Mouse (Mus musculus): ENCODE results near the gene U2af2. TPM values are rescaled to one million over a fixed set of nuclear protein-coding genes. Genes with fewer than 3 reads are reported as not detected.

Gene U2af2
- polyA plus RNA-seq, 1 experiment = 184 TPM

- Histone ChIP-seq H3K27ac (ENCODE audit: insufficient read depth, low read length) (peak overlapping the region; percentile 81; the same call in 1 of the 2 replicates), H3K4me3 (ENCODE audit: insufficient read depth, low read length) (peak overlapping the region; percentile 52), H3K4me1 (ENCODE audit: control insufficient read depth, insufficient read depth, low read length) (peaks cover 8% of the 10 kb centered on the region)
- TF ChIP-seq CTCF (IDR thresholded peaks at IDR 0.05; ENCODE audit: extremely low read depth, insufficient read depth, low read length) (no peak), POLR2A (IDR thresholded peaks at IDR 0.05; ENCODE audit: extremely low read depth, insufficient read depth, low read length) (no peak)
Observed at GRCm38 (mm10) chr7:5052438-5052837, 9.5 kb upstream of the U2af2 start.

- peak overlapping the region; percentile 52 for H3K4me3 ChIP-seq (ENCODE audit: insufficient read depth, low read length)
- H3K27ac ChIP-seq (ENCODE audit: insufficient read depth, low read length) = no peak overlapping the region
- peaks cover 8% of the 10 kb centered on the region for H3K4me1 ChIP-seq (ENCODE audit: control insufficient read depth, insufficient read depth, low read length)
- TF ChIP-seq POLR2A (IDR thresholded peaks at IDR 0.05; ENCODE audit: extremely low read depth, insufficient read depth, low read length) (no peak), CTCF (IDR thresholded peaks at IDR 0.05; ENCODE audit: extremely low read depth, insufficient read depth, low read length) (no peak)
Observed at GRCm38 (mm10) chr7:5052931-5053343, 9.0 kb upstream of the U2af2 start.

- Histone ChIP-seq H3K27ac (ENCODE audit: insufficient read depth, low read length) (no peak overlapping the region), H3K4me3 (ENCODE audit: insufficient read depth, low read length) (peak overlapping the region; percentile 52), H3K4me1 (ENCODE audit: control insufficient read depth, insufficient read depth, low read length) (peaks cover 8% of the 10 kb centered on the region)
- TF ChIP-seq POLR2A (IDR thresholded peaks at IDR 0.05; ENCODE audit: extremely low read depth, insufficient read depth, low read length) (peak; percentile 23; the same call in 1 of the 2 replicates), CTCF (IDR thresholded peaks at IDR 0.05; ENCODE audit: extremely low read depth, insufficient read depth, low read length) (no peak)
Observed at GRCm38 (mm10) chr7:5053456-5054179, 8.3 kb upstream of the U2af2 start.

- Histone ChIP-seq H3K4me3 (ENCODE audit: insufficient read depth, low read length) (peak overlapping the region; percentile 66), H3K4me1 (ENCODE audit: control insufficient read depth, insufficient read depth, low read length) (peaks cover 11% of the 10 kb centered on the region), H3K27ac (ENCODE audit: insufficient read depth, low read length) (peak overlapping the region; percentile 93)
- TF ChIP-seq POLR2A (IDR thresholded peaks at IDR 0.05; ENCODE audit: extremely low read depth, insufficient read depth, low read length) (peak; percentile 47; the same call in 1 of the 2 replicates), CTCF (IDR thresholded peaks at IDR 0.05; ENCODE audit: extremely low read depth, insufficient read depth, low read length) (no peak)
Observed at GRCm38 (mm10) chr7:5056651-5057263, 5.2 kb upstream of the U2af2 start.

- Histone ChIP-seq H3K4me3 (ENCODE audit: insufficient read depth, low read length) (peak overlapping the region; percentile 66), H3K4me1 (ENCODE audit: control insufficient read depth, insufficient read depth, low read length) (peaks cover 11% of the 10 kb centered on the region), H3K27ac (ENCODE audit: insufficient read depth, low read length) (peak overlapping the region; percentile 93)
- TF ChIP-seq POLR2A (IDR thresholded peaks at IDR 0.05; ENCODE audit: extremely low read depth, insufficient read depth, low read length) = no peak
Observed at GRCm38 (mm10) chr7:5057381-5057780, 4.6 kb upstream of the U2af2 start.

GRCm38 (mm10) chr7:5057804-5058203, 4.1 kb upstream of the U2af2 start:
- no peak overlapping the region for H3K27ac ChIP-seq (ENCODE audit: insufficient read depth, low read length)
- no peak for TF ChIP-seq POLR2A (IDR thresholded peaks at IDR 0.05; ENCODE audit: extremely low read depth, insufficient read depth, low read length)
- TF ChIP-seq CTCF (IDR thresholded peaks at IDR 0.05; ENCODE audit: extremely low read depth, insufficient read depth, low read length) = no peak
- H3K4me1 ChIP-seq (ENCODE audit: control insufficient read depth, insufficient read depth, low read length) = peaks cover 11% of the 10 kb centered on the region
- peak overlapping the region; percentile 66 for H3K4me3 ChIP-seq (ENCODE audit: insufficient read depth, low read length)

GRCm38 (mm10) chr7:5058631-5059030, 3.3 kb upstream of the U2af2 start:
- no peak overlapping the region for H3K4me3 ChIP-seq (ENCODE audit: insufficient read depth, low read length)
- peaks cover 9% of the 10 kb centered on the region for H3K4me1 ChIP-seq (ENCODE audit: control insufficient read depth, insufficient read depth, low read length)
- no peak overlapping the region for H3K27ac ChIP-seq (ENCODE audit: insufficient read depth, low read length)
- TF ChIP-seq CTCF (IDR thresholded peaks at IDR 0.05; ENCODE audit: extremely low read depth, insufficient read depth, low read length) (no peak), POLR2A (IDR thresholded peaks at IDR 0.05; ENCODE audit: extremely low read depth, insufficient read depth, low read length) (no peak)

- peaks cover 10% of the 10 kb centered on the region for H3K4me1 ChIP-seq (ENCODE audit: control insufficient read depth, insufficient read depth, low read length)
- no peak overlapping the region for H3K27ac ChIP-seq (ENCODE audit: insufficient read depth, low read length)
- TF ChIP-seq CTCF (IDR thresholded peaks at IDR 0.05; ENCODE audit: extremely low read depth, insufficient read depth, low read length) (no peak), POLR2A (IDR thresholded peaks at IDR 0.05; ENCODE audit: extremely low read depth, insufficient read depth, low read length) (no peak)
- H3K4me3 ChIP-seq (ENCODE audit: insufficient read depth, low read length) = no peak overlapping the region
Observed at GRCm38 (mm10) chr7:5059421-5059820, 2.5 kb upstream of the U2af2 start.

GRCm38 (mm10) chr7:5060239-5060731, 1.7 kb upstream of the U2af2 start:
- Histone ChIP-seq H3K4me1 (ENCODE audit: control insufficient read depth, insufficient read depth, low read length) (peaks cover 10% of the 10 kb centered on the region), H3K27ac (ENCODE audit: insufficient read depth, low read length) (peak overlapping the region; percentile 67), H3K4me3 (ENCODE audit: insufficient read depth, low read length) (peak overlapping the region; percentile 69)
- TF ChIP-seq POLR2A (IDR thresholded peaks at IDR 0.05; ENCODE audit: extremely low read depth, insufficient read depth, low read length) (no peak), CTCF (IDR thresholded peaks at IDR 0.05; ENCODE audit: extremely low read depth, insufficient read depth, low read length) (peak; percentile 60)
